Mouse (Mus musculus): ENCODE results near the gene Trub2. TPM values are rescaled to one million over a fixed set of nuclear protein-coding genes. Genes with fewer than 3 reads are reported as not detected.

The Trub2 gene
- total RNA-seq, 1 experiment = 78.5 TPM

GRCm38 (mm10) chr2:29827709-29828024 lies 39.4 kb upstream of the Trub2 start:
- in situ Hi-C loops (cut with MboI; ENCODE audit: low sequenced_read_pairs in 2 of 2, unreplicated experiment in 2 of 2) = no loop called here
- peak overlapping the region; percentile 65 for H3K27ac ChIP-seq (ENCODE audit: insufficient read depth, low read depth, low read length, poor library complexity, severe bottlenecking)

GRCm38 (mm10) chr2:29826926-29827708 lies 38.8 kb upstream of the Trub2 start:
- peak overlapping the region; percentile 93 for H3K9ac ChIP-seq (ENCODE audit: insufficient read depth, low read depth, low read length, poor library complexity, severe bottlenecking)
- peak; percentile 97 for DNase-seq (ENCODE audit: low read depth, low spot score)
- H3K4me1 ChIP-seq (ENCODE audit: control insufficient read depth in 2 of 2, insufficient read depth in 2 of 2, low read length in 2 of 2, poor library complexity in 1 of 2) = peaks cover 0 to 4% of the 10 kb centered on the region in 2 experiments; a peak in 2 of 4 replicates
- H3K27ac ChIP-seq (ENCODE audit: insufficient read depth, low read depth, low read length, poor library complexity, severe bottlenecking) = peak overlapping the region; percentile 84
- peak; percentile 99 for TF ChIP-seq ZNF384 (IDR thresholded peaks at IDR 0.05; ENCODE audit: low read depth, low read length)
- peak; percentile 57 for TF ChIP-seq MAFK (IDR thresholded peaks at IDR 0.05; ENCODE audit: insufficient read depth, low read depth, low read length)
- TF ChIP-seq CHD2 (IDR thresholded peaks at IDR 0.05; ENCODE audit: low read depth, low read length) = no peak
- H3K9me3 ChIP-seq (ENCODE audit: control insufficient read depth, insufficient read depth, low read depth, low read length) = no peaks in the 10 kb centered on the region
- no peaks in the 10 kb centered on the region; the same call in 1 of the 2 replicates for H3K36me3 ChIP-seq (ENCODE audit: control insufficient read depth, insufficient read depth, low read length, poor library complexity, severe bottlenecking)
- in situ Hi-C loops (cut with MboI; ENCODE audit: low sequenced_read_pairs in 2 of 2, unreplicated experiment in 2 of 2) = no loop called here
- H3K4me3 ChIP-seq (ENCODE audit: insufficient read depth in 1 of 2, low read depth in 1 of 2, low read length in 2 of 2, poor library complexity in 1 of 2, severe bottlenecking in 1 of 2) = peak overlapping the region; percentile 87 to 88

More at GRCm38 (mm10) chr2:29827709-29828024, 39.4 kb upstream of the Trub2 start:
- Histone ChIP-seq H3K9me3 (ENCODE audit: control insufficient read depth, insufficient read depth, low read depth, low read length) (no peaks in the 10 kb centered on the region), H3K9ac (ENCODE audit: insufficient read depth, low read depth, low read length, poor library complexity, severe bottlenecking) (peak overlapping the region; percentile 93), H3K4me3 (ENCODE audit: insufficient read depth in 1 of 2, low read depth in 1 of 2, low read length in 2 of 2, poor library complexity in 1 of 2, severe bottlenecking in 1 of 2) (peak overlapping the region; percentile 87 to 88), H3K4me1 (ENCODE audit: control insufficient read depth in 2 of 2, insufficient read depth in 2 of 2, low read length in 2 of 2, poor library complexity in 1 of 2) (peaks cover 0 to 3% of the 10 kb centered on the region in 2 experiments; a peak in 2 of 4 replicates), H3K36me3 (ENCODE audit: control insufficient read depth, insufficient read depth, low read length, poor library complexity, severe bottlenecking) (peaks cover 2% of the 10 kb centered on the region)
- no peak for TF ChIP-seq HCFC1 (IDR thresholded peaks at IDR 0.05; ENCODE audit: borderline replicate concordance, insufficient read depth, low read length)
- no peak for TF ChIP-seq MAFK (IDR thresholded peaks at IDR 0.05; ENCODE audit: insufficient read depth, low read depth, low read length)
- no peak for TF ChIP-seq ZNF384 (IDR thresholded peaks at IDR 0.05; ENCODE audit: low read depth, low read length)
- TF ChIP-seq CHD2 (IDR thresholded peaks at IDR 0.05; ENCODE audit: low read depth, low read length) = no peak
- DNase-seq (ENCODE audit: low read depth, low spot score) = no peak

GRCm38 (mm10) chr2:29826318-29826925 lies 38.1 kb upstream of the Trub2 start:
- in situ Hi-C loops (cut with MboI; ENCODE audit: low sequenced_read_pairs in 2 of 2, unreplicated experiment in 2 of 2) = no loop called here
- peak overlapping the region; percentile 87 to 88 for H3K4me3 ChIP-seq (ENCODE audit: insufficient read depth in 1 of 2, low read depth in 1 of 2, low read length in 2 of 2, poor library complexity in 1 of 2, severe bottlenecking in 1 of 2)
- H3K36me3 ChIP-seq (ENCODE audit: control insufficient read depth, insufficient read depth, low read length, poor library complexity, severe bottlenecking) = no peaks in the 10 kb centered on the region; the same call in 1 of the 2 replicates
- H3K27ac ChIP-seq (ENCODE audit: insufficient read depth, low read depth, low read length, poor library complexity, severe bottlenecking) = peak overlapping the region; percentile 84
- no peak for TF ChIP-seq HCFC1 (IDR thresholded peaks at IDR 0.05; ENCODE audit: borderline replicate concordance, insufficient read depth, low read length)
- no peaks in the 10 kb centered on the region for H3K9me3 ChIP-seq (ENCODE audit: control insufficient read depth, insufficient read depth, low read depth, low read length)
- H3K4me1 ChIP-seq (ENCODE audit: control insufficient read depth in 2 of 2, insufficient read depth in 2 of 2, low read length in 2 of 2, poor library complexity in 1 of 2) = peaks cover 0 to 6% of the 10 kb centered on the region in 2 experiments; a peak in 2 of 4 replicates
- DNase-seq (ENCODE audit: low read depth, low spot score) = no peak
- peak overlapping the region; percentile 90 for H3K9ac ChIP-seq (ENCODE audit: insufficient read depth, low read depth, low read length, poor library complexity, severe bottlenecking)

GRCm38 (mm10) chr2:29820025-29820817 lies 31.9 kb upstream of the Trub2 start, which contains the start of gene Urm1:
Gene Urm1, plus strand, starts transcription at chr2:29820075.
- peak; percentile 98 for DNase-seq (ENCODE audit: low read depth, low spot score)
- no peaks in the 10 kb centered on the region for H3K9me3 ChIP-seq (ENCODE audit: control insufficient read depth, insufficient read depth, low read depth, low read length)
- peak within 1 kb of the TSS; percentile 28 to 40 for H3K4me3 ChIP-seq (ENCODE audit: insufficient read depth in 1 of 2, low read depth in 1 of 2, low read length in 2 of 2, poor library complexity in 1 of 2, severe bottlenecking in 1 of 2)
- in situ Hi-C loops (cut with MboI; ENCODE audit: low sequenced_read_pairs in 2 of 2, unreplicated experiment in 2 of 2) = no loop called here
- H3K27ac ChIP-seq (ENCODE audit: insufficient read depth, low read depth, low read length, poor library complexity, severe bottlenecking) = peak within 1 kb of the TSS; percentile 91
- H3K4me1 ChIP-seq (ENCODE audit: control insufficient read depth in 2 of 2, insufficient read depth in 2 of 2, low read length in 2 of 2, poor library complexity in 1 of 2) = peaks cover 4 to 18% of the 10 kb centered on the region in 2 experiments; a peak in 3 of 4 replicates
- H3K36me3 ChIP-seq (ENCODE audit: control insufficient read depth, insufficient read depth, low read length, poor library complexity, severe bottlenecking) = peaks cover 6% of the 10 kb centered on the region; the same call in 1 of the 2 replicates
- TF ChIP-seq ZC3H11A (IDR thresholded peaks at IDR 0.05; ENCODE audit: borderline replicate concordance, low read depth, low read length) (no peak), HCFC1 (IDR thresholded peaks at IDR 0.05; ENCODE audit: borderline replicate concordance, insufficient read depth, low read length) (peak; percentile 69), ZNF384 (IDR thresholded peaks at IDR 0.05; ENCODE audit: low read depth, low read length) (0 out of 2 replicates have a peak, but pooled peaks have one; percentile 11), CHD2 (IDR thresholded peaks at IDR 0.05; ENCODE audit: low read depth, low read length) (0 out of 2 replicates have a peak, but pooled peaks have one; percentile 32)
- H3K9ac ChIP-seq (ENCODE audit: insufficient read depth, low read depth, low read length, poor library complexity, severe bottlenecking) = peak within 1 kb of the TSS; percentile 41; the same call in 1 of the 2 replicates
